ENCODE assay signal across 14 mouse cellular contexts in genomic region chr10:70419282-70420264, GRCm38 (mm10). TPM values are rescaled to one million over a fixed set of nuclear protein-coding genes. Genes with fewer than 3 reads are reported as not detected.
DNase-seq lines count a peak whose midpoint lies in the region; ATAC-seq and TF ChIP-seq lines count a peak whose summit lies in the region.
"Had no signal": no experiment of that assay in that cellular context is flagged by ENCODE, and none has a peak within 500 bp of the region (broad histone marks: within the 10 kb centered on the region; RNA-seq: fewer than 3 reads in every experiment).

No protein-coding gene starts in this region.

- no peak overlapping the region; the same call in none of the 2 replicates for H3K27ac ChIP-seq in hindbrain, embryonic 12.5 days
- H3K27ac ChIP-seq in midbrain, embryonic 15.5 days: peak overlapping the region; percentile 60
- H3K27ac ChIP-seq: embryonic facial prominence, embryonic 13.5 days had no signal

- no peak overlapping the region for H3K4me3 ChIP-seq in C2C12 (ENCODE audit: insufficient read depth, poor library complexity, severe bottlenecking)
- no peak overlapping the region for H3K4me3 ChIP-seq in hindbrain, embryonic 12.5 days
- H3K4me3 ChIP-seq in midbrain, embryonic 15.5 days: no peak overlapping the region
- H3K4me3 ChIP-seq: embryonic facial prominence, embryonic 13.5 days had no signal

- 0 out of 2 replicates have a peak overlapping the region, but pooled peaks have one; percentile 6 for H3K4me2 ChIP-seq in hindbrain, embryonic 12.5 days (replicated peaks)
- peak overlapping the region; percentile 14 for H3K4me2 ChIP-seq in midbrain, embryonic 15.5 days
- H3K4me2 ChIP-seq: embryonic facial prominence, embryonic 13.5 days had no signal

- 49% methylated on average over 15 of the region's 15 CpGs for WGBS in hindbrain, embryonic 12.5 days
- WGBS in midbrain, embryonic 15.5 days: 26% methylated on average over 15 of the region's 15 CpGs

- no peaks in the 10 kb centered on the region for H3K79me2 ChIP-seq in C2C12 (ENCODE audit: control insufficient read depth, insufficient read depth)

- no peaks in the 10 kb centered on the region for H3K27me3 ChIP-seq in C2C12 (ENCODE audit: control insufficient read depth, insufficient read depth, insufficient read length)
- no peaks in the 10 kb centered on the region for H3K27me3 ChIP-seq in hindbrain, embryonic 12.5 days
- no peaks in the 10 kb centered on the region for H3K27me3 ChIP-seq in midbrain, embryonic 15.5 days (replicated peaks)
- H3K27me3 ChIP-seq: embryonic facial prominence, embryonic 13.5 days had no signal

- H3K36me3 ChIP-seq in C2C12 (ENCODE audit: control insufficient read depth, insufficient read depth): no peaks in the 10 kb centered on the region
- H3K36me3 ChIP-seq in hindbrain, embryonic 12.5 days: no peaks in the 10 kb centered on the region
- H3K36me3 ChIP-seq in midbrain, embryonic 15.5 days (replicated peaks): no peaks in the 10 kb centered on the region
- H3K36me3 ChIP-seq: embryonic facial prominence, embryonic 13.5 days had no signal

- no peak overlapping the region for H3ac ChIP-seq in C2C12 (ENCODE audit: control insufficient read depth, insufficient read length, low read depth)

- no peaks in the 10 kb centered on the region for H3K79me3 ChIP-seq in C2C12 (ENCODE audit: low read depth)

- H3K9ac ChIP-seq in hindbrain, embryonic 12.5 days: no peak overlapping the region
- no peak overlapping the region for H3K9ac ChIP-seq in midbrain, embryonic 15.5 days
- H3K9ac ChIP-seq: embryonic facial prominence, embryonic 13.5 days had no signal

- peaks cover 11% of the 10 kb centered on the region; the same call in 1 of the 2 replicates for H3K4me1 ChIP-seq in hindbrain, embryonic 12.5 days
- peaks cover 11% of the 10 kb centered on the region for H3K4me1 ChIP-seq in midbrain, embryonic 15.5 days
- H3K4me1 ChIP-seq: embryonic facial prominence, embryonic 13.5 days had no signal

- TF ChIP-seq CTCF in C2C12 (IDR thresholded peaks at IDR 0.05; ENCODE audit: control insufficient read depth, insufficient read depth, insufficient read length): no peak

- intact Hi-C loops in gastrocnemius, postnatal 14 days (cut with DNase I; ENCODE audit: low total_unique reads): no loop called here

- 0 out of 2 replicates have a peak, but pooled peaks have one; percentile 50 for ATAC-seq in hindbrain, embryonic 12.5 days (ENCODE audit: low FRiP score)
- ATAC-seq in midbrain, embryonic 15.5 days (replicated peaks): peak; percentile 78
- ATAC-seq: intestine, postnatal 0 days had no signal

- DNase-seq in MN1 (ENCODE audit: low spot score): peak; percentile 41
- DNase-seq in testis, postnatal 10 days (ENCODE audit: low spot score): no peak
- DNase-seq in gastrocnemius, postnatal 14 days: no peak
- no peak for DNase-seq in gastrocnemius, postnatal 25 days
- DNase-seq: cerebellum, adult 2 months; heart, adult 18-20 months; heart, postnatal 10 days; kidney, postnatal 25 days; lung, adult 2 months had no signal

- no peaks in the 10 kb centered on the region for H3K9me3 ChIP-seq in hindbrain, embryonic 12.5 days (replicated peaks)
- no peaks in the 10 kb centered on the region for H3K9me3 ChIP-seq in midbrain, embryonic 15.5 days
- H3K9me3 ChIP-seq: embryonic facial prominence, embryonic 13.5 days had no signal

TF ChIP-seq in C2C12, 6 proteins besides CTCF, POLR2A, EP300 and RAD21:
- TF ChIP-seq USF1 (IDR thresholded peaks at IDR 0.05; ENCODE audit: low read depth): no peak
- no peak for TF ChIP-seq MAX (IDR thresholded peaks at IDR 0.05)
- TF ChIP-seq MYOD1 (IDR thresholded peaks at IDR 0.05; ENCODE audit: control insufficient read depth, insufficient read length, low read depth): peak; percentile 60
- TF ChIP-seq MYOG (IDR thresholded peaks at IDR 0.05; ENCODE audit: control insufficient read depth, extremely low read depth, insufficient read length): no peak

RNA-seq across cellular contexts. Expression of gene Fam13c, which starts 20.7 kb away (rescaled TPM):
- 0.98 TPM for polyA plus RNA-seq in C2C12 (2012; fragmentation: generic; extraction: Trizol)
- polyA plus RNA-seq in hindbrain, embryonic 12.5 days (2016; fragmentation: Nextera tagmentation; extraction: Ambion mirVana): 22.1 and 23.7 TPM in 2 replicates
- polyA plus RNA-seq in midbrain, embryonic 15.5 days (2015; fragmentation: Nextera tagmentation; extraction: Ambion mirVana): 31.1 and 36.0 TPM in 2 replicates
- total RNA-seq in gastrocnemius, postnatal 14 days (2021): 1 to 10 TPM; 5.3 to 6.0 TPM
- 1 to 10 TPM; 5.4 to 5.7 TPM for total RNA-seq in gastrocnemius, postnatal 25 days (2021)

Comparison
In these comparisons a context has a peak if more than half of its experiments do, and no peak if none do; other contexts are left out.
1. RNA of gene Fam13c, which starts 20.7 kb away (polyA plus RNA-seq): 31.1 to 36.0 TPM in midbrain, embryonic 15.5 days and 22.1 to 23.7 TPM in hindbrain, embryonic 12.5 days; 0.98 TPM in C2C12 (single experiment); every median in the first group is over 10 times any median in the second.